Mouse (Mus musculus): Measurements from ENCODE around the gene Zfp617. TPM values are rescaled to one million over a fixed set of nuclear protein-coding genes. Genes with fewer than 3 reads are reported as not detected.
"Not testable (repeated sequence)": the region's sequence is repeated elsewhere in the genome, so short reads cannot be mapped to it uniquely, and the experiment has no call there.

Zfp617 gene
- total RNA-seq (2021): 10 to 100 TPM; 26.5 to 26.6 TPM
- long read RNA-seq, experiment 1, partial matches to known transcripts: 0 of 12 reads
- long read RNA-seq, experiment 1, other reads (novel, unspliced or antisense): 10 of 12 reads
- long read RNA-seq, experiment 2, partial matches to known transcripts: 1 of 26 reads
- long read RNA-seq, experiment 2, other reads (novel, unspliced or antisense): 22 of 26 reads

- peak; percentile 82 to 89 for DNase-seq (ENCODE audit: low spot score in 2 of 2)
- TF ChIP-seq CTCF (conservative IDR thresholded peaks at IDR 0.05): peak; percentile 72
- H3K4me3 ChIP-seq: peak within 1 kb of the TSS; percentile 87
- H3K27ac ChIP-seq: peak within 1 kb of the TSS; percentile 100
These were observed at the start of gene Zfp617, which contains the start of gene Zfp882 for GRCm38 (mm10) chr8:71908309-71909261. Gene Zfp617, plus strand, starts transcription at chr8:71908635. Gene Zfp882, plus strand, starts transcription at chr8:71908608.

- not testable (repeated sequence) for DNase-seq (ENCODE audit: low spot score in 2 of 2); H3K4me3 ChIP-seq; H3K27ac ChIP-seq
These were observed 46.9 kb upstream of the Zfp617 start for GRCm38 (mm10) chr8:71861551-71861950.

GRCm38 (mm10) chr8:71862038-71862437, 46.4 kb upstream of the Zfp617 start:
- not testable (repeated sequence) for H3K27ac ChIP-seq; DNase-seq (ENCODE audit: low spot score in 2 of 2); H3K4me3 ChIP-seq

GRCm38 (mm10) chr8:71881618-71882274, 26.7 kb upstream of the Zfp617 start, which contains the start of gene Zfp709:
Gene Zfp709, plus strand, starts transcription at chr8:71882019.
- DNase-seq (ENCODE audit: low spot score in 2 of 2): peak; percentile 53 to 57
- TF ChIP-seq CTCF (conservative IDR thresholded peaks at IDR 0.05): no peak
- H3K4me3 ChIP-seq: peak within 1 kb of the TSS; percentile 73
- peak within 1 kb of the TSS; percentile 91 for H3K27ac ChIP-seq

GRCm38 (mm10) chr8:71900666-71901065, 7.8 kb upstream of the Zfp617 start:
- DNase-seq (ENCODE audit: low spot score in 2 of 2); H3K4me3 ChIP-seq; H3K27ac ChIP-seq: not testable (repeated sequence)

- not testable (repeated sequence) for DNase-seq (ENCODE audit: low spot score in 2 of 2); H3K4me3 ChIP-seq; H3K27ac ChIP-seq
These were observed 5.4 kb upstream of the Zfp617 start for GRCm38 (mm10) chr8:71903084-71903483.

- no peak for TF ChIP-seq CTCF (conservative IDR thresholded peaks at IDR 0.05)
- no peak for DNase-seq (ENCODE audit: low spot score in 2 of 2)
- no peak overlapping the region for H3K27ac ChIP-seq
- no peak overlapping the region for H3K4me3 ChIP-seq
These were observed 1.6 kb upstream of the Zfp617 start for GRCm38 (mm10) chr8:71906809-71907208.

GRCm38 (mm10) chr8:71907798-71908257, 607 bp upstream of the Zfp617 start:
- Histone ChIP-seq H3K27ac (peak overlapping the region; percentile 100), H3K4me3 (peak overlapping the region; percentile 87)
- DNase-seq (ENCODE audit: low spot score in 2 of 2): no peak
- no peak for TF ChIP-seq CTCF (conservative IDR thresholded peaks at IDR 0.05)

- Histone ChIP-seq H3K4me3 (no peak overlapping the region), H3K27ac (no peak overlapping the region)
- no peak for TF ChIP-seq CTCF (conservative IDR thresholded peaks at IDR 0.05)
- no peak for DNase-seq (ENCODE audit: low spot score in 2 of 2)
These were observed 3.9 kb downstream of the Zfp617 start for GRCm38 (mm10) chr8:71912286-71912685.

- no peak for TF ChIP-seq CTCF (conservative IDR thresholded peaks at IDR 0.05)
- H3K27ac ChIP-seq: peak overlapping the region; percentile 95
- peak overlapping the region; percentile 81 for H3K4me3 ChIP-seq
- DNase-seq (ENCODE audit: low spot score in 2 of 2): peak; percentile 93 to 95
These were observed 14.3 kb downstream of the Zfp617 start for GRCm38 (mm10) chr8:71922567-71923401.

- no peak for DNase-seq (ENCODE audit: low spot score in 2 of 2)
- Histone ChIP-seq H3K4me3 (no peak overlapping the region), H3K27ac (no peak overlapping the region)
- no peak for TF ChIP-seq CTCF (conservative IDR thresholded peaks at IDR 0.05)
These were observed 17.4 kb downstream of the Zfp617 start for GRCm38 (mm10) chr8:71925791-71926190.

GRCm38 (mm10) chr8:71926551-71926950, 18.1 kb downstream of the Zfp617 start:
- Histone ChIP-seq H3K27ac (no peak overlapping the region), H3K4me3 (no peak overlapping the region)
- TF ChIP-seq CTCF (conservative IDR thresholded peaks at IDR 0.05): no peak
- DNase-seq (ENCODE audit: low spot score in 2 of 2): no peak
